Mouse (Mus musculus): ENCODE measurements around the gene Tsc22d1. TPM values are rescaled to one million over a fixed set of nuclear protein-coding genes. Genes with fewer than 3 reads are reported as not detected.

The Tsc22d1 gene
- polyA plus RNA-seq, 1 experiment from 2014 or later, result 552 TPM

- H3K4me2 ChIP-seq (ENCODE audit: low read length), result no peak overlapping the region
- H3K9ac ChIP-seq (ENCODE audit: low read length), result no peak overlapping the region
- DNase-seq (ENCODE audit: low spot score), result no peak
Observed at GRCm38 (mm10) chr14:76499492-76499891, 84.7 kb downstream of the Tsc22d1 start.

GRCm38 (mm10) chr14:76500036-76500435 is 85.3 kb downstream of the Tsc22d1 start:
- H3K36me3 ChIP-seq (ENCODE audit: control insufficient read depth, insufficient read depth, low read length), result no peaks in the 10 kb centered on the region
- H3K4me2 ChIP-seq (ENCODE audit: low read length), result no peak overlapping the region
- WGBS, result 26% methylated on average over 5 of the region's 5 CpGs
- no peak for DNase-seq (ENCODE audit: low spot score)
- H3K4me3 ChIP-seq (ENCODE audit: low read depth, low read length), result no peak overlapping the region
- ATAC-seq (replicated peaks; ENCODE audit: low FRiP score, low TSS enrichment, low read depth), result no peak
- no peak overlapping the region for H3K27ac ChIP-seq (ENCODE audit: low read depth)
- H3K9me3 ChIP-seq (ENCODE audit: control insufficient read depth, low read length), result no peaks in the 10 kb centered on the region
- H3K4me1 ChIP-seq (replicated peaks; ENCODE audit: control insufficient read depth, insufficient read depth, low read length), result peaks cover 15% of the 10 kb centered on the region
- H3K9ac ChIP-seq (ENCODE audit: low read length), result no peak overlapping the region
- no peaks in the 10 kb centered on the region for H3K27me3 ChIP-seq (replicated peaks; ENCODE audit: control insufficient read depth, insufficient read depth, low read length)

More at GRCm38 (mm10) chr14:76499492-76499891, 84.7 kb downstream of the Tsc22d1 start:
- no peak overlapping the region for H3K27ac ChIP-seq (ENCODE audit: low read depth)
- ATAC-seq (replicated peaks; ENCODE audit: low FRiP score, low TSS enrichment, low read depth), result no peak
- 55% methylated on average over 6 of the region's 6 CpGs for WGBS
- H3K27me3 ChIP-seq (replicated peaks; ENCODE audit: control insufficient read depth, insufficient read depth, low read length), result no peaks in the 10 kb centered on the region
- H3K36me3 ChIP-seq (ENCODE audit: control insufficient read depth, insufficient read depth, low read length), result no peaks in the 10 kb centered on the region
- no peak overlapping the region for H3K4me3 ChIP-seq (ENCODE audit: low read depth, low read length)
- H3K4me1 ChIP-seq (replicated peaks; ENCODE audit: control insufficient read depth, insufficient read depth, low read length), result peaks cover 15% of the 10 kb centered on the region
- no peaks in the 10 kb centered on the region for H3K9me3 ChIP-seq (ENCODE audit: control insufficient read depth, low read length)

- Histone ChIP-seq H3K4me1 (replicated peaks; ENCODE audit: control insufficient read depth, insufficient read depth, low read length) (peaks cover 31% of the 10 kb centered on the region), H3K9ac (ENCODE audit: low read length) (peak overlapping the region; percentile 100), H3K4me3 (ENCODE audit: low read depth, low read length) (peak overlapping the region; percentile 75), H3K27me3 (replicated peaks; ENCODE audit: control insufficient read depth, insufficient read depth, low read length) (no peaks in the 10 kb centered on the region), H3K36me3 (ENCODE audit: control insufficient read depth, insufficient read depth, low read length) (peaks cover 21% of the 10 kb centered on the region), H3K4me2 (ENCODE audit: low read length) (peak overlapping the region; percentile 95), H3K9me3 (ENCODE audit: control insufficient read depth, low read length) (no peaks in the 10 kb centered on the region), H3K27ac (ENCODE audit: low read depth) (peak overlapping the region; percentile 100)
- 9% methylated on average over 13 of the region's 13 CpGs for whole genome bisulfite sequencing
- ATAC-seq (replicated peaks; ENCODE audit: low FRiP score, low TSS enrichment, low read depth) (no peak), DNase-seq (ENCODE audit: low spot score) (no peak)
Observed at GRCm38 (mm10) chr14:76503231-76503851, 88.6 kb downstream of the Tsc22d1 start.

GRCm38 (mm10) chr14:76504121-76504737 is 89.5 kb downstream of the Tsc22d1 start:
- H3K4me1 ChIP-seq (replicated peaks; ENCODE audit: control insufficient read depth, insufficient read depth, low read length), result peaks cover 31% of the 10 kb centered on the region
- H3K9me3 ChIP-seq (ENCODE audit: control insufficient read depth, low read length), result no peaks in the 10 kb centered on the region
- H3K4me3 ChIP-seq (ENCODE audit: low read depth, low read length), result peak overlapping the region; percentile 75
- peak overlapping the region; percentile 95 for H3K4me2 ChIP-seq (ENCODE audit: low read length)
- WGBS, result under 1% methylated on average over 51 of the region's 52 CpGs
- ATAC-seq (replicated peaks; ENCODE audit: low FRiP score, low TSS enrichment, low read depth) (peak; percentile 92), DNase-seq (ENCODE audit: low spot score) (peak; percentile 95)
- peak overlapping the region; percentile 100 for H3K9ac ChIP-seq (ENCODE audit: low read length)
- H3K36me3 ChIP-seq (ENCODE audit: control insufficient read depth, insufficient read depth, low read length), result peaks cover 23% of the 10 kb centered on the region
- H3K27me3 ChIP-seq (replicated peaks; ENCODE audit: control insufficient read depth, insufficient read depth, low read length), result no peaks in the 10 kb centered on the region
- peak overlapping the region; percentile 100 for H3K27ac ChIP-seq (ENCODE audit: low read depth)

- Histone ChIP-seq H3K27ac (ENCODE audit: low read depth) (peak overlapping the region; percentile 100), H3K36me3 (ENCODE audit: control insufficient read depth, insufficient read depth, low read length) (peaks cover 23% of the 10 kb centered on the region), H3K27me3 (replicated peaks; ENCODE audit: control insufficient read depth, insufficient read depth, low read length) (no peaks in the 10 kb centered on the region), H3K4me2 (ENCODE audit: low read length) (peak overlapping the region; percentile 95), H3K9me3 (ENCODE audit: control insufficient read depth, low read length) (no peaks in the 10 kb centered on the region), H3K4me3 (ENCODE audit: low read depth, low read length) (peak overlapping the region; percentile 75), H3K9ac (ENCODE audit: low read length) (peak overlapping the region; percentile 100), H3K4me1 (replicated peaks; ENCODE audit: control insufficient read depth, insufficient read depth, low read length) (peaks cover 27% of the 10 kb centered on the region)
- no peak for ATAC-seq (replicated peaks; ENCODE audit: low FRiP score, low TSS enrichment, low read depth)
- under 1% methylated on average over 10 of the region's 10 CpGs for WGBS
- DNase-seq (ENCODE audit: low spot score), result no peak
Observed at GRCm38 (mm10) chr14:76505101-76505438, 90.3 kb downstream of the Tsc22d1 start.

- Histone ChIP-seq H3K27me3 (replicated peaks; ENCODE audit: control insufficient read depth, insufficient read depth, low read length) (no peaks in the 10 kb centered on the region), H3K4me3 (ENCODE audit: low read depth, low read length) (peak overlapping the region; percentile 75), H3K4me2 (ENCODE audit: low read length) (peak overlapping the region; percentile 95), H3K27ac (ENCODE audit: low read depth) (peak overlapping the region; percentile 100), H3K9me3 (ENCODE audit: control insufficient read depth, low read length) (peaks cover 3% of the 10 kb centered on the region; the same call in 1 of the 2 replicates), H3K4me1 (replicated peaks; ENCODE audit: control insufficient read depth, insufficient read depth, low read length) (peaks cover 22% of the 10 kb centered on the region), H3K9ac (ENCODE audit: low read length) (peak overlapping the region; percentile 100), H3K36me3 (ENCODE audit: control insufficient read depth, insufficient read depth, low read length) (peaks cover 23% of the 10 kb centered on the region)
- ATAC-seq (replicated peaks; ENCODE audit: low FRiP score, low TSS enrichment, low read depth) (peak; percentile 82), DNase-seq (ENCODE audit: low spot score) (peak; percentile 92)
- WGBS, result 0% methylated on average over 31 of the region's 31 CpGs
Observed at GRCm38 (mm10) chr14:76505439-76506220, 90.9 kb downstream of the Tsc22d1 start.

GRCm38 (mm10) chr14:76506425-76507205 is 91.9 kb downstream of the Tsc22d1 start:
- Histone ChIP-seq H3K4me3 (ENCODE audit: low read depth, low read length) (peak overlapping the region; percentile 75), H3K9ac (ENCODE audit: low read length) (peak overlapping the region; percentile 100), H3K27me3 (replicated peaks; ENCODE audit: control insufficient read depth, insufficient read depth, low read length) (no peaks in the 10 kb centered on the region), H3K4me2 (ENCODE audit: low read length) (peak overlapping the region; percentile 95), H3K27ac (ENCODE audit: low read depth) (peak overlapping the region; percentile 100), H3K4me1 (replicated peaks; ENCODE audit: control insufficient read depth, insufficient read depth, low read length) (peaks cover 22% of the 10 kb centered on the region), H3K36me3 (ENCODE audit: control insufficient read depth, insufficient read depth, low read length) (peaks cover 23% of the 10 kb centered on the region), H3K9me3 (ENCODE audit: control insufficient read depth, low read length) (peaks cover 4% of the 10 kb centered on the region; the same call in 1 of the 2 replicates)
- ATAC-seq (replicated peaks; ENCODE audit: low FRiP score, low TSS enrichment, low read depth) (no peak), DNase-seq (ENCODE audit: low spot score) (no peak)
- WGBS, result 37% methylated on average over 27 of the region's 27 CpGs

- no peak overlapping the region for H3K27ac ChIP-seq (ENCODE audit: low read depth)
- H3K4me1 ChIP-seq (replicated peaks; ENCODE audit: control insufficient read depth, insufficient read depth, low read length), result peaks cover 22% of the 10 kb centered on the region
- peak overlapping the region; percentile 95 for H3K4me2 ChIP-seq (ENCODE audit: low read length)
- peaks cover 23% of the 10 kb centered on the region for H3K36me3 ChIP-seq (ENCODE audit: control insufficient read depth, insufficient read depth, low read length)
- no peaks in the 10 kb centered on the region for H3K27me3 ChIP-seq (replicated peaks; ENCODE audit: control insufficient read depth, insufficient read depth, low read length)
- 88% methylated on average over 7 of the region's 7 CpGs for WGBS
- no peak overlapping the region for H3K9ac ChIP-seq (ENCODE audit: low read length)
- ATAC-seq (replicated peaks; ENCODE audit: low FRiP score, low TSS enrichment, low read depth) (no peak), DNase-seq (ENCODE audit: low spot score) (no peak)
- H3K4me3 ChIP-seq (ENCODE audit: low read depth, low read length), result peak overlapping the region; percentile 75; the same call in 1 of the 2 replicates
- H3K9me3 ChIP-seq (ENCODE audit: control insufficient read depth, low read length), result peaks cover 4% of the 10 kb centered on the region; the same call in 1 of the 2 replicates
Observed at GRCm38 (mm10) chr14:76507357-76507756, 92.6 kb downstream of the Tsc22d1 start.
